Mouse (Mus musculus) stomach, adult 2 months (tissue): ENCODE results near the gene Cd3g. TPM values are rescaled to one million over a fixed set of nuclear protein-coding genes. Genes with fewer than 3 reads are reported as not detected.

ENCODE experiments used
- polyA plus RNA-seq: library from polyadenylated mRNA; depleted of rRNA; stranded (reverse); fragments of >200 nt; gene quantifications from 2 replicates; pipeline ENCODE4 v1.2.3, GENCODE M21; 2012; rRNA removed

Cd3g gene
- polyA plus RNA-seq: not detected in 2 replicates

DNA sequence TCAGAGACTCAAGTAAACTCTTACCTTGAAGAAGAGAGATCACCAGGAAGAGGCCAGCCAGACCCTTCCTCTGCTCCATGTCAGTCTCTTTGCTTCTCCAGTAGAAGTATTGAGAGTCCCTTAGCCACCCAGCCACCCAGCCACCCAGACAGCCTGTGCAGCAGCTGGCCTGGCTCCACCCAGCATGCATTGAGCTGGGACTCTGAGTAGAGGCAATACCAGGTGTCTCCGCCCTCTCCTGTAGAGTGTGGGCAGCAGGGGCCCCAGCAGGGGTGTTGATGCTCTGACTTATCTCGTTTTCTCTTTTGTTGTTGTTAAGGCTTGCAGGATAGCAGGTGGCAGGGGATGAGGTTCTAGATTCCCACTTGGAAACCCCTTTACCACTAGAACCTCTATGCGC lies at the start of gene Cd3g:
Gene Cd3g (minus strand): TSS at position 190 of the 400 bp plus-strand sequence.

DNA sequence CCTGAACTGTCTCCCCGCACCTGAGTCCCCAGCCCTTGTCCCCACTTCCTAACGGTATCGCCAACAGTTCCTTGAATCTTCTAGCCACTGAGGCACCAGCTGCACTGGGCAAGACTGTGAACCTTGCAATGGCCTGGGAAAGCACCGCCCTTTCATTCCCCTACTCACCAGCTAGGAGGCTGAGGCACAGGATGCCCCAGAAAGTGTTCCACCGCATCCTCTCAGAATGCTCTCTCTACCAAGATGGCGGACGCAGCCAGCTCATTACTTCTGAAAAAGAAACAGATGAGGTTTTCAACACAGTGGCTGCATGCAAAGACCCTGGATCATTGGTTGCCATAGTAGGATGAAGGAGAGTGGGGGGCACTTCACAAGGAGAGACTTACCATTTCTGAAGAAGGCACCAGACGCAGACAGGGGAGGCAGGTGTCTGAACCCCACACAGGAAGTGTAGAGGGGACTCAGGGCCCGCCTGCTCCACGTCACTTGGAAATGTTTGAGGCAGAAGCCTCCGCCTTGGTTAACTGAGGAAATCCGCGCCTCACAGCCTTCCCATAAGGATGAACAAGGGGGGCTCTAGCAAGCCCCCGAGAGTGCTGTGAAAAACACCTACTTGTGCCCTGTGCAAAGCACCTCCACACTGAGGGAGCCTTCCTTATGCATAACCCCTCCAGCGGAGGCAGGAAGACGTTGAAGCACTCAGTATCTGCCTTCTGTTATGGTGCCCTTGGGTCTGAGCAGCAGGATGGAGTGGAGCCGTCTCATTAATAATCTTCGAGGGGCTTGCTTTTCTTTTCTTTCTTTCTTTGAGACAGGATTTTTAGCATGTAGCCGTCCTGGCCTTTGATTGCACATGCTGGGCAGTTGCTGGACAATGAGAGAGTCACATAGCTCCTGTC lies 29.2 kb upstream of the Cd3g start, which contains the start of gene Cd3e:
Gene Cd3e (minus strand): TSS at position 448 of the 899 bp plus-strand sequence.

DNA sequence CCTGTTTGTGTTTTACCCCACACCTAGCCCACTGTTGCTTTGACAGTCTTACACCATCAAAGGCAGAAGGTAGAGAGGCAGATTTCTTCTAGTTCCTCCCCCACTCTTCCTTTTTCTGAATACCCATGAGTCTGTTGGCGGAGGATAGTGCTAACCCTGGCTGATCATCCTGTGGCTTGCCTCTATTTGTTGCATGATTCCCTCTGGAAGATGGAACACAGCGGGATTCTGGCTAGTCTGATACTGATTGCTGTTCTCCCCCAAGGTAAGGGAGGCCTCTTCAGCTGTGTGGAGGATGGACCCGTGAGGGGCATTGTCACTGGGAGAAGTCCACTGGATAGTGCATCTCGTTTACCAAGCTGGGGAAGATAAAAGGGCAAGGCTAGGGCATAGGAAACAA lies 1.4 kb upstream of the Cd3g start, which contains the start of gene Cd3d:
Gene Cd3d (plus strand): TSS at position 111 of the 400 bp plus-strand sequence.

DNA sequence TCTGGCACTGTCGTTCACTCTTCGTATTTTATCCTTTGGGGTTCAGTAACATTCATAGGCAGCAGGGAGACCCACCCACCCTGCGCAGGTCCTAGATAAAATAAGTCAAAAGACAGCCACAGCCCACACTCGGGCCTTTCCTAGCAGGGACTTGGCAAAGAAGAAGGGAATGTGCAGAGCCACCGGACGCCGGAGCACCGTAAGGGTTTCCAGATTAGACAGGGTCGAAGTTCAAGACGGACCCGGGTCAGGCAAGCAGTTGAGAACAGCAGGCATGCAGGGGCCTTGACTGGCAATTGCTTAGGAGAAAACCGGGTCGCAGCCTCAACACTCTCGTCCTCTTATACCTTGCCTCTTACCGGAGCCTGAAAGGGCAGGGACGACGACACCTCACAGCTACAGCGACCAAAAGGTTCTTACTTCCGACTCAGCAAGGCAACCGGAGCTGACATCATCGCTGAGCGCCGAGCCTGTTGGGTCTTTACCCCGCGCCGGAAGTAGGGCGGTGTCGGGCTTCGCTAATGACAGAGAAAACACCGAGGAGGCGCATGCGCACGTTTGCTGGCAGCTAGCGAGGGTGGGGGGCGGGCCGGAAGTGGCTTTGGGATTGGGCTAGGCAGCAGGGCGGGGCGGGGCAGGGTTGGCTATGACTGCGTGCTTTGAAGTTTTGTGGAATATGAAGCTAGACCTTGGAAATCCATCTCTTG lies 15.0 kb downstream of the Cd3g start, which contains the start of gene Ube4a:
Gene Ube4a (minus strand): TSS at position 475 of the 707 bp plus-strand sequence.

DNA sequence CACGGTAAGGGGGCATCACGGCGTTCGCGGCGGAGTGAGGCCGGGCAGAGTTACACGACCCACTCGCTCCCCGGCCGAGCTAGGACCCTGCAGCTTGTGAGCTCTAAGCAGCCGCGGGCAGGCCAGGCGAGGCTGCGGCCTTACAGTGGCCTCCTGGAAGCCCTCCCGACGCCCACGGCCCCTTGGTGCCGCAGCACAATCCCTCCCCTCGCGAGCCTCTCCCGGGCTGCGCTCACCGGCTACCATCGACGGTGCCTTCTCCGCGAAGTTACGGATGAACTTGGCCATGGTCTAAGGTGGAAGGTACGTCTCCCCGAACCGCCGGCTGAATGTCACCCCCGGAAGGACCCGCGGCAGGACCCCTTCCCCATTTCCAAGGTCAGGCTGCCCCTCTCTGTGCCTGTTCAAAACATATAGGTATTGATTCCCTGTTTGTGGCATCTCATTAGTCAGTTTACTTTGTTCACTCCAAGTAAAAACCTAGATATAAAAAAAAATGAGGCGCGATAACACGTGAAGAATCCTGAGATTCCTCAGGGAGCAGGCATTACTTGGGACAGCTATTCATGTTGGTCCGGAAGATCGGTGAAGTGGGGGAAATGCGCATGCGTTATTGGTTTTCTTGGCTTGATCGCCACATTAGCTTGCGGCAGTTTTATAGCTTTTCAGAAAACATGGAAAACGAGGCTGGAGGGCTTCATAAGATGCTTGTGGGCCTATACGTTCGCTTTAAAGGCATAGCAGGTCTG lies 59.7 kb downstream of the Cd3g start, which contains the start of gene Atp5l:
Gene Atp5l (minus strand): TSS at position 369 of the 749 bp plus-strand sequence.

Other genes with a start within 250 kb of the Cd3g start
- 57.9 and 69.7 TPM in 2 replicates for gene Phldb1, start 245.2 kb downstream of the Cd3g start, polyA plus RNA-seq
- 11.5 and 13.1 TPM in 2 replicates for gene Arcn1, start 212.6 kb downstream of the Cd3g start, polyA plus RNA-seq
- gene Ift46, start 212.5 kb downstream of the Cd3g start, polyA plus RNA-seq: 11.3 and 12.1 TPM in 2 replicates
- gene Tmem25, start 181.1 kb downstream of the Cd3g start, polyA plus RNA-seq: 2.1 and 3.1 TPM in 2 replicates
- gene Ttc36, start 177.4 kb downstream of the Cd3g start, polyA plus RNA-seq: 1.9 and 3.3 TPM in 2 replicates
- 2.5 and 5.3 TPM in 2 replicates for gene Kmt2a, start 99.1 kb downstream of the Cd3g start, polyA plus RNA-seq
- 120 and 164 TPM in 2 replicates for gene Atp5l, start 59.7 kb downstream of the Cd3g start, polyA plus RNA-seq
- 1.8 and 2.3 TPM in 2 replicates for gene Ube4a, start 14.8 kb downstream of the Cd3g start, polyA plus RNA-seq
- gene Cd3d, start 1.4 kb upstream of the Cd3g start, polyA plus RNA-seq: not detected in 2 replicates
- gene Cd3e, start 29.2 kb upstream of the Cd3g start, polyA plus RNA-seq: 0.09 and 0.13 TPM in 2 replicates
- 11.4 and 16.6 TPM in 2 replicates for gene Mpzl2, start 59.4 kb upstream of the Cd3g start, polyA plus RNA-seq
- 3.1 and 3.7 TPM in 2 replicates for gene Mpzl3, start 74.8 kb upstream of the Cd3g start, polyA plus RNA-seq
- gene Jaml, start 98.8 kb upstream of the Cd3g start, polyA plus RNA-seq: 0.12 TPM in 1 of 2 replicates, not detected in the other
- 0.19 TPM in 2 replicates for gene Scn2b, start 137.4 kb upstream of the Cd3g start, polyA plus RNA-seq
- 0.74 and 0.95 TPM in 2 replicates for gene Scn4b, start 158.0 kb upstream of the Cd3g start, polyA plus RNA-seq
- 0.08 TPM in 1 of 2 replicates, not detected in the other for gene BC049352, start 201.6 kb upstream of the Cd3g start, polyA plus RNA-seq
- gene Tmprss4, start 223.7 kb upstream of the Cd3g start, polyA plus RNA-seq: 18.1 and 18.7 TPM in 2 replicates